ENCODE assay signal across 8 mouse cellular contexts in the genomic region with DNA sequence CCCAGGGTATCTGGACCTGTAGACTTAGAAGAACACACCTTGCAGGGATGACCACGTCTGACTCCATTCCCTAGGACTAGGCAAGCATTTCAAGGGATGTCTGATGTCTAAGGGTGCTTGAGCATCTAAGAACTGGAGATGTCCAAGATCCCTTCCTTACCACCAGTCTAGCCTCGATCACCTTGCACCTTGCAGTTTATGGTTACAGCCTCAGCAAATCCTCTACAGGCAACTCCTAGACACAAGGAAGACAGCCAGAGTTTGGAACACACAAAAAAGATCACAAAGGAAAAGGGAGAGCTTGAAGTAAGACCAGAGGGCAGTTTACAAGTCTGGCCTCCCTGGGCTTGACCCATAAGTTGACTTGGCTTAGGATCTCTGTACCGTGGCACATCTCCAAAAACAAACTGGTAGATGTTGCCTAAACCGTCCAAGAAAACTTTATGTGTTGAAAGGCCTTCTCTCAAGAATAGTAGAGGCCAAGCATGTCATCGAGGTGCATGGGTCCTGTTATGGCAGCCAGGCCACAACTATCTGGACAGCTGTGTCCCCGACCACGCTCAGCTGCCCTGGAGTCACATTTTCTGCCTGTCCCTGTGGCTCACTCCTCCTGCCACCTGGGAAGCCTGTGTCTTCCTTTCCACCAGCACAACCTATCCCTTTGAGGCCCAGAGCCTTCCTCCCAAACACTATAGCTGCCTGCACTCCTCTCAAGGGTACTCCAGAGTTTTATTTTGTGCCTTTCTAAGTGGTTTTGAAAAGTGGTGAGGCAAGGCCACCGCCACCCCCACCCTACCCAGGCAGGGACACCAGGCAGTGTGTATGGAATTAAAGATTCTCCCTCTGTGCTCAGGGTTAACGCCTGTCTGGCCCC. TPM values are rescaled to one million over a fixed set of nuclear protein-coding genes. Genes with fewer than 3 reads are reported as not detected.
DNase-seq lines count a peak whose midpoint lies in the region; ATAC-seq and TF ChIP-seq lines count a peak whose summit lies in the region.

No protein-coding gene starts in this region.

- H3K4me1 ChIP-seq in intestine, embryonic 15.5 days (replicated peaks), result peaks cover 11% of the 10 kb centered on the region; the same call in 1 of the 2 replicates
- peaks cover 9% of the 10 kb centered on the region; the same call in 1 of the 2 replicates for H3K4me1 ChIP-seq in intestine, embryonic 16.5 days (ENCODE audit: control insufficient read depth, insufficient read depth, low read length)
- H3K4me1 ChIP-seq in forebrain, embryonic 12.5 days, result peaks cover 20% of the 10 kb centered on the region
- peaks cover 11% of the 10 kb centered on the region for H3K4me1 ChIP-seq in liver, postnatal 0 days (ENCODE audit: insufficient read depth)

- H3K9me3 ChIP-seq in intestine, embryonic 15.5 days, result no peaks in the 10 kb centered on the region
- no peaks in the 10 kb centered on the region for H3K9me3 ChIP-seq in intestine, embryonic 16.5 days (ENCODE audit: control insufficient read depth, low read length)
- H3K9me3 ChIP-seq in forebrain, embryonic 12.5 days, result no peaks in the 10 kb centered on the region
- H3K9me3 ChIP-seq in liver, postnatal 0 days (ENCODE audit: low read length), result no peaks in the 10 kb centered on the region

- no peaks in the 10 kb centered on the region for H3K36me3 ChIP-seq in intestine, embryonic 15.5 days
- H3K36me3 ChIP-seq in intestine, embryonic 16.5 days (ENCODE audit: control insufficient read depth, insufficient read depth, low read length), result no peaks in the 10 kb centered on the region
- no peaks in the 10 kb centered on the region for H3K36me3 ChIP-seq in forebrain, embryonic 12.5 days (replicated peaks)
- H3K36me3 ChIP-seq in liver, postnatal 0 days (replicated peaks; ENCODE audit: insufficient read depth, low read length), result no peaks in the 10 kb centered on the region

- H3K9ac ChIP-seq in intestine, embryonic 15.5 days, result no peak overlapping the region
- no peak overlapping the region for H3K9ac ChIP-seq in intestine, embryonic 16.5 days (ENCODE audit: low read depth, low read length)
- H3K9ac ChIP-seq in forebrain, embryonic 12.5 days, result no peak overlapping the region
- H3K9ac ChIP-seq in liver, postnatal 0 days (replicated peaks), result no peak overlapping the region; the same call in 1 of the 2 replicates

- no peak for TF ChIP-seq CTCF in liver, postnatal 0 days (IDR thresholded peaks at IDR 0.05; ENCODE audit: low read depth)

- H3K27me3 ChIP-seq in intestine, embryonic 15.5 days (replicated peaks), result peaks cover 40% of the 10 kb centered on the region
- peaks cover 44% of the 10 kb centered on the region for H3K27me3 ChIP-seq in intestine, embryonic 16.5 days (replicated peaks; ENCODE audit: control insufficient read depth, insufficient read depth, low read length)
- peaks cover 42% of the 10 kb centered on the region for H3K27me3 ChIP-seq in forebrain, embryonic 12.5 days
- peaks cover 25% of the 10 kb centered on the region; the same call in 1 of the 2 replicates for H3K27me3 ChIP-seq in liver, postnatal 0 days (ENCODE audit: insufficient read depth, low read length)

- peak overlapping the region; percentile 99 for H3K4me2 ChIP-seq in intestine, embryonic 15.5 days (replicated peaks)
- H3K4me2 ChIP-seq in intestine, embryonic 16.5 days (ENCODE audit: low read depth, low read length), result no peak overlapping the region
- peak overlapping the region; percentile 98 for H3K4me2 ChIP-seq in forebrain, embryonic 12.5 days
- H3K4me2 ChIP-seq in liver, postnatal 0 days (ENCODE audit: low read depth, low read length), result peak overlapping the region; percentile 84

- 0 out of 2 replicates have a peak overlapping the region, but pooled peaks have one; percentile 67 for H3K4me3 ChIP-seq in intestine, embryonic 15.5 days (replicated peaks)
- no peak overlapping the region for H3K4me3 ChIP-seq in intestine, embryonic 16.5 days (ENCODE audit: low read length)
- peak overlapping the region; percentile 67; the same call in 1 of the 2 replicates for H3K4me3 ChIP-seq in forebrain, embryonic 12.5 days (replicated peaks)
- peak overlapping the region; percentile 74 for H3K4me3 ChIP-seq in liver, postnatal 0 days (ENCODE audit: low read depth, low read length)

- peak; percentile 5 for DNase-seq in ES-CJ7 (ENCODE audit: low read depth, low spot score)
- no peak for DNase-seq in liver, postnatal 0 days
- no peak for DNase-seq in right cerebral cortex, postnatal 4 days
- DNase-seq in right cerebral cortex, postnatal 14 days, result no peak
- no peak for DNase-seq in cerebellum, adult 18-20 months

- no peak overlapping the region for H3K27ac ChIP-seq in intestine, embryonic 15.5 days
- H3K27ac ChIP-seq in intestine, embryonic 16.5 days (ENCODE audit: low read length), result no peak overlapping the region
- H3K27ac ChIP-seq in forebrain, embryonic 12.5 days, result no peak overlapping the region
- peak overlapping the region; percentile 90 for H3K27ac ChIP-seq in liver, postnatal 0 days (ENCODE audit: low read depth)

- 65% methylated on average over 9 of the region's 9 CpGs for WGBS in intestine, embryonic 15.5 days
- WGBS in intestine, embryonic 16.5 days, result 71% methylated on average over 9 of the region's 9 CpGs
- WGBS in forebrain, embryonic 12.5 days, result 64% methylated on average over 9 of the region's 9 CpGs
- WGBS in liver, postnatal 0 days (ENCODE audit: insufficient replicate concordance), result 54% methylated on average over 9 of the region's 9 CpGs

- no peak for TF ChIP-seq EP300 in liver, postnatal 0 days (IDR thresholded peaks at IDR 0.05; ENCODE audit: low read depth)

- no peak for ATAC-seq in intestine, embryonic 15.5 days
- ATAC-seq in intestine, embryonic 16.5 days, result no peak
- no peak; the same call in 1 of the 2 replicates for ATAC-seq in forebrain, embryonic 12.5 days (ENCODE audit: low FRiP score)
- ATAC-seq in liver, postnatal 0 days, result no peak

RNA-seq across cellular contexts. Expression of a gene that starts 0.5 kb away (rescaled TPM):
- polyA plus RNA-seq in intestine, embryonic 15.5 days (2015; fragmentation: Nextera tagmentation; extraction: Ambion mirVana), result 1.5 and 1.7 TPM in 2 replicates
- 1.5 and 1.9 TPM in 2 replicates for polyA plus RNA-seq in intestine, embryonic 16.5 days (2015; fragmentation: Nextera tagmentation; extraction: Ambion mirVana)
- 0.91 and 0.98 TPM in 2 replicates for polyA plus RNA-seq in forebrain, embryonic 12.5 days (2016; fragmentation: Nextera tagmentation; extraction: Ambion mirVana)
- polyA plus RNA-seq in liver, postnatal 0 days (2015; fragmentation: Nextera tagmentation; extraction: Ambion mirVana), result 11.6 and 12.5 TPM in 2 replicates

RNA-seq across cellular contexts. Expression of a gene that starts 56.7 kb away (rescaled TPM):
- polyA plus RNA-seq in intestine, embryonic 15.5 days (2015; fragmentation: Nextera tagmentation; extraction: Ambion mirVana), result not detected in 2 replicates
- not detected in 2 replicates for polyA plus RNA-seq in intestine, embryonic 16.5 days (2015; fragmentation: Nextera tagmentation; extraction: Ambion mirVana)
- not detected in 2 replicates for polyA plus RNA-seq in forebrain, embryonic 12.5 days (2016; fragmentation: Nextera tagmentation; extraction: Ambion mirVana)
- not detected in 2 replicates for polyA plus RNA-seq in liver, postnatal 0 days (2015; fragmentation: Nextera tagmentation; extraction: Ambion mirVana)
